Mouse (Mus musculus) kidney, embryonic 15.5 days (tissue): ENCODE results near the gene Tcf7. TPM values are rescaled to one million over a fixed set of nuclear protein-coding genes. Genes with fewer than 3 reads are reported as not detected.

Experiments used
- ATAC-seq: fragments of 200-750 bp; cut with Nextera tagmentation; replicated peaks from 2 replicates; pipeline ENCODE4 v1.8.0; 2017; ENCODE audit warnings: moderate TSS enrichment; ENCODE audit not compliant: low FRiP score
- H3K27ac ChIP-seq: fragments of 300-500 bp; sonication (generic); 2 replicates; pipeline ENCODE4 v1.5.1; 2015; ENCODE audit warnings: mild to moderate bottlenecking, inconsistent platforms
- H3K27me3 ChIP-seq: fragments of 300-500 bp; sonication (generic); 2 replicates; pipeline ENCODE4 v1.6.1; 2015; ENCODE audit warnings: inconsistent platforms
- H3K36me3 ChIP-seq: fragments of 300-500 bp; sonication (generic); 2 replicates; pipeline ENCODE4 v1.6.1; 2015; ENCODE audit warnings: inconsistent platforms
- H3K4me1 ChIP-seq: fragments of 300-500 bp; sonication (generic); 2 replicates; pipeline ENCODE4 v1.6.1; 2015; ENCODE audit warnings: inconsistent platforms
- H3K4me2 ChIP-seq: fragments of 300-500 bp; sonication (generic); 2 replicates; pipeline ENCODE4 v1.6.1; 2015; ENCODE audit warnings: moderate library complexity, mild to moderate bottlenecking, inconsistent platforms
- H3K4me3 ChIP-seq: fragments of 300-500 bp; sonication (generic); replicated peaks from 2 replicates; pipeline ENCODE4 v1.5.1; 2015; ENCODE audit warnings: mild to moderate bottlenecking, inconsistent platforms
- H3K9ac ChIP-seq: fragments of 300-500 bp; sonication (generic); 2 replicates; pipeline ENCODE4 v1.6.1; 2015; ENCODE audit warnings: mild to moderate bottlenecking, inconsistent platforms
- H3K9me3 ChIP-seq: fragments of 300-500 bp; sonication (generic); replicated peaks from 2 replicates; pipeline ENCODE4 v1.6.1; 2016; ENCODE audit warnings: inconsistent platforms
- WGBS: fragments of 180-500 bp; shearing (Covaris S2); methylation state at CpG from one replicate; pipeline ENCODE4 v1.1.7; 2015; ENCODE audit warnings: mixed read lengths; 5-methylcytosine and 5-hydroxymethylcytosine counted together
- polyA plus RNA-seq: library from polyadenylated mRNA; unstranded; fragments of >200 nt; fragmentation: Nextera tagmentation; extraction: Ambion mirVana; gene quantifications from 2 replicates; pipeline ENCODE4 v1.2.1, GENCODE M21; 2015

The Tcf7 gene
- polyA plus RNA-seq, 1 experiment from 2014 or later = 15.5 TPM

DNA sequence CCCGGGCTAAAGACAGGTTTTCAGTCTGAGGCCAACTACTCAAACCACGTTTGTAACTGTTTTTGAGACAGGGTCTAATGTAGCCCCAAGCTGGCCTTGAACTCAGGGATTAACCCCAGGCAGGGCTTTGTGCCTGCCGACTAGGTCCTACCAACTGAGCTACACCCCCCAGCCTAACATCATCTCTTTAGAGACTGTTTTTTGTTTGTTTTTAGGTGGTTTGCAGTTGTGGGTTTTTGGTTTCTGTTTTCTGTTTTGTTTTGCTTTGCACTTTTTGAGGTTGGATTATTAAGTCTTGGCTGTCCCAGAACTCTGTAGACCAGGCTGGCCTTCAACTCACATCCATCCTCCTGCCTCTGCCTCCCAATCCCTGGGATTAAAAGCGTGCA is 8.9 kb downstream of the Tcf7 start:
- Histone ChIP-seq H3K36me3 (0 out of 2 replicates have a peak, but pooled peaks cover 7% of the 10 kb centered on the region), H3K4me2 (no peak overlapping the region), H3K4me3 (no peak overlapping the region), H3K27ac (no peak overlapping the region), H3K9ac (no peak overlapping the region), H3K4me1 (peaks cover 31% of the 10 kb centered on the region), H3K9me3 (no peaks in the 10 kb centered on the region), H3K27me3 (no peaks in the 10 kb centered on the region)
- 84% methylated on average over 4 of the region's 4 CpGs for WGBS
- ATAC-seq = no peak

DNA sequence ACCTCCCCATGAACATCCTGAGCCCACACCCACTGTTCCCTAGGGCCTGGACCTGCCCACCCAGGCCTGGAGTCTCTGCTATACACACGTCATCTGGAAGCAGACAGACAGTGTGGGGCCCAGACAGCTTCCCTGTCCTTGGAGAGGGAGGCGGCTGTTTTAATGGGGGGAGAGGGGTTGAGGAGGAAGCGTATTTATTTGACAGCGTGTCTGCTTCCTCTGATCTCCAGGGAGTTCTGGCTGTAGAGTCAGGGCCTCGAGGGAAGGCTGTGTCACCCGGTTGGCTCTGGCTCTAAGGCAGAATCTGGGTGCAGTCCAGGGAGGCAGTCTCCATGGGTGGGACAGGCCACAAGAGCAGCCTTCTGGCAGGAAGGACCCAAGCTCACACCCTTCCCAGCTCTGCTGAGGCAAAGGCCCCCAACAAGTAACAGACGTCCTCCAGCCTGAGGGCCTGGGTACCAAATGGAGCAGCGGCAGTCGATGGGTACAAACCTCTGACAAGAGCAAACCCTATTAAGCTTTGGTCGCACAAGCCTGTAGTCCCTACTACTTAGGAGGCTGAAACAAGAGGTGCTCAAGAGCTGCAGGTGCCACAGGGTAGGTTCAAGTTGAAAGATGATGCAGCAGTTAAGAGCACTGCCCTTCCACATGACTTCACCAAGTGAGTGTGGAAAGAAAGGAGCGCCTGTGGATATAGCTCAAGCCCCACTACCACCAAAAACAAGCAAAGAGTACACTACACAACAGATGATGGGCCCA is 9.5 kb downstream of the Tcf7 start:
- ATAC-seq = no peak
- no peak overlapping the region for H3K27ac ChIP-seq

DNA sequence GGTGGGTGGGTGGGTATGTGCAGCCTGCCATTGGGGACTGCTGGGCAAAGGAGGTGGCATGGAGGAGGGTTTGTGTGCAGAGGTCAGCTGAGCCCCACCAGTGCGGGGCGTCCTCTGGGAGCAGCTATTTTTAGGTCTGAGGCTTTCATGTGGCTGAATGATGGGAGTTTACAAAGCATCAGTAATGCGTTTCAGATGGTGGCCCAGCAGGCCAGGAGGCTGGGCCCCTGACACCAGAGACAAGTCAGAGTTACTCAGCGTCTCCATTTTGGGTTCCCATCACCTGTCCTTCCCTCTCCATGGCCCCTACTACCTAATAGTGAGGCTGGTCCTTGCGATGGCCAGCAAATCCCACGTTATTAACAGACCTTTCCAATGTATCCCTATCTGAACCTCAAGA is 10.2 kb downstream of the Tcf7 start:
- H3K9ac ChIP-seq = no peak overlapping the region
- peaks cover 40% of the 10 kb centered on the region for H3K4me1 ChIP-seq
- no peak for ATAC-seq
- H3K4me3 ChIP-seq = no peak overlapping the region
- WGBS = 73% methylated on average over 6 of the region's 6 CpGs
- H3K27ac ChIP-seq = no peak overlapping the region
- H3K4me2 ChIP-seq = no peak overlapping the region
- no peaks in the 10 kb centered on the region for H3K9me3 ChIP-seq
- 0 out of 2 replicates have a peak, but pooled peaks cover 5% of the 10 kb centered on the region for H3K36me3 ChIP-seq
- no peaks in the 10 kb centered on the region for H3K27me3 ChIP-seq

More for the DNA sequence above, 9.5 kb downstream of the Tcf7 start:
- H3K4me2 ChIP-seq = no peak overlapping the region
- H3K4me1 ChIP-seq = peaks cover 35% of the 10 kb centered on the region
- no peaks in the 10 kb centered on the region for H3K9me3 ChIP-seq
- H3K36me3 ChIP-seq = 0 out of 2 replicates have a peak, but pooled peaks cover 7% of the 10 kb centered on the region
- H3K27me3 ChIP-seq = no peaks in the 10 kb centered on the region
- H3K9ac ChIP-seq = no peak overlapping the region
- 66% methylated on average over 11 of the region's 11 CpGs for WGBS
- no peak overlapping the region for H3K4me3 ChIP-seq

DNA sequence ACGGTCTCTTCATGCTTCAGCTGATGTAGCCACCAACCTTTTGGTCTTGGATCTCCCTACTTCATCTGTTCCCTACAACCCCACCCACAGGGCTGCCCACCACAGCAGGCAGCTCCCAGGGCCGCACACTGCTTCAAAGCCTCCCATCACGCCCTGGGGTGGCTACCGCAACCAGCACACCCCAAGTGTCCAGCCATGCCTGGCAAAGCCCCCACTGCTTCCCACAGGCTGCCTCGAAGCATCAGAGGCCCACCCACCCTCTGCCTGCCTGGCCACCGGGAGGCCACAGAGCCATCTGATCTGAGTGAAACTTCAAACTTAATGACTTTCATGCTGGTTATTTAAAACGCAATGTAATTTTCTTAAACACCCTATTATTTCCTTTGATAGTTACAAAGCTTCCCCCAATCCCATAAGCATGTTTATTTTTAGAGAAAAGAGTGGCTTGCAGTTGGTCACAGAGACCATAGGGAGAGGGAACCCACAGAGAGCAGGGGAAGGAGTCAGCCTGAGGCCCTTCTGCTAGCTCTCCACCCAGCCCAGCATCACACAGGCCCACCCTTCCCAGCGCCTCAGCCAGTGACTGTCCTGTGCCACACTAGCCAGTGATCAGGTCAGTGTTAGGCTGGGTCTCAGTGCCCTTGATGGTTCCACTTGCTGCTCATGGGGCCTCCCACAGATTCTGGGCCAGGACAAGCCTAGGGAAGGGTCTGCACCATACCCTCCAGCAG is 10.9 kb downstream of the Tcf7 start:
- Histone ChIP-seq H3K27ac (no peak overlapping the region), H3K36me3 (no peaks in the 10 kb centered on the region), H3K27me3 (no peaks in the 10 kb centered on the region), H3K4me3 (no peak overlapping the region), H3K9ac (no peak overlapping the region), H3K9me3 (no peaks in the 10 kb centered on the region), H3K4me2 (no peak overlapping the region), H3K4me1 (peaks cover 40% of the 10 kb centered on the region)
- ATAC-seq = no peak
- 57% methylated on average over 8 of the region's 8 CpGs for WGBS

DNA sequence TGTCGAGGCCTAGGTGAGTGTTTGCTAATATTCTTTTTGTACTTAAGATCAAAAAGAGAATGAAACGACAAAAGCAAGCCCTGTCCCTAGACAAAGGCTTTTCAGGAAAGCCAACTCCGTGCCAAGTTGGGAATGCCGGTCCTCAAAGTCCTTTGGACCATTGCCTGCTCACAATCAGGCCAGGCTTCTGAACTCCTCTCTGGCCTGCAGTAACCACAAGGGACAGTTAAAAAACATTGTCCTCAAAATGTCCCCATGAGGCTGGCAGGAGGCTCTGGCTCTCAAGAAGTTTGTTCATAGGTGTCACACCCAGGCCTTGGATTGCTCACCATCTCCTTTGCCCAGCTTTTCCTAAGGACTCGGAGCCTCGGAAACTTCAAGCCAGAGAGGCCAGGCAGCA is 13.0 kb downstream of the Tcf7 start:
- Histone ChIP-seq H3K4me3 (no peak overlapping the region), H3K36me3 (no peaks in the 10 kb centered on the region), H3K9me3 (no peaks in the 10 kb centered on the region), H3K27me3 (no peaks in the 10 kb centered on the region), H3K27ac (no peak overlapping the region), H3K9ac (no peak overlapping the region), H3K4me1 (peaks cover 41% of the 10 kb centered on the region), H3K4me2 (no peak overlapping the region)
- ATAC-seq = no peak
- 89% methylated on average over 6 of the region's 6 CpGs for WGBS

DNA sequence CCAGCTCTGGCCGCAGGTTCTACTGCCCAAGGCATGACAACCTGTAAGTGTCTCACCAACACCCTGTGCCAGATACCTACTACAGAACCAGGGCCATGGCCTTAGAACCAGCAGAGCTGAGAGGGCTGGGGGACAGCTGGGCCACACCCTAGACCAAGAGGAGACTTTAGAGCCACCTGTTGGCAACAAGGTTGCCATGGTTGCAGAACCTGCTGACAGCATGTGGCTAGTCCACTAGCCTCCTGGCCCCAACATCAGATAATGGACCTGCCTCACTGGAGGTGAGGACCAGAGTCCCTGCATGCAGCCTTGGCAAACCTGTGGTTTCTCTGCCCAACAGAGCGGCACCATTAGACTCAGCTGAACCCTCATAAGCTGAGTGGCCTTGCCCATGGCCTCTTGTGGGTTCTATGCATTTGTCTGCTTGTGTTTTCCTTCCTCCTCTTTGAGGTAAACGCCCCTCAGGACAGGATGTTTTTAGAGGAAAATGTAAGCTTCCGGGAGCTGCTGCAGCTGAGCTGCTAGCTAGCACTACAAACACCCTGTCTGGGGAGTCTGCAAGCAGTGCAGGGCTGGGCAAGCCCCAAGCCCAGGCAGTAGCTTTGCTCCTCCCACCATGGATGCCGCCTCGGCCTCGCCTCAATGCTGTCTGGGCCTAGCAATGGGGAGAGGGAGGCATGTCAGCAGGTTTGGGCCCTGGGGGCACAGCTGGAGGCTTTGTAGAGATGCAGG is 14.5 kb downstream of the Tcf7 start:
- no peak overlapping the region for H3K9ac ChIP-seq
- no peak for ATAC-seq

DNA sequence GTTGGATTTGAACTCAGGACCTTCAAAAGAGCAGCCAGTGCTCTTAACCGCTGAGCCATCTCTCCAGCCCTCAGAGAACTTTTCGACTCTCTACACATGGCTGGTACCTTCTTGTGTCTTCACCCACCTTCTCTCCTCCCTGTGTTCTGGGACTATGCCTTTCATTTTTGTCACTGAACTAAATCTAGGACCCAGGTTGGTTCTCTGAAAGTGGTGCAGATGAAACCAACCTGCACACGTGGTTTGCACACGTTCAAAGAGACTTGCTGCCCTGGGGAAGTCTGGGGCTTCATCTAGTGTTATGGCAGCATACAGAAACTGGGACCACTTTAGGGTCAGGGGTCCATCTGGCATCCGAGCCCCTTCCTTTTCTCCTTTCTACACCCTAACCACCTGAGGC is 15.5 kb downstream of the Tcf7 start:
- Histone ChIP-seq H3K27me3 (no peaks in the 10 kb centered on the region), H3K36me3 (peaks cover 3% of the 10 kb centered on the region; the same call in 1 of the 2 replicates), H3K4me3 (no peak overlapping the region), H3K27ac (no peak overlapping the region), H3K4me1 (peaks cover 22% of the 10 kb centered on the region), H3K9me3 (no peaks in the 10 kb centered on the region), H3K9ac (no peak overlapping the region), H3K4me2 (no peak overlapping the region)
- no peak for ATAC-seq
- WGBS = 87% methylated on average over 5 of the region's 5 CpGs

More for the DNA sequence above, 14.5 kb downstream of the Tcf7 start:
- Histone ChIP-seq H3K27me3 (no peaks in the 10 kb centered on the region), H3K4me1 (peaks cover 32% of the 10 kb centered on the region), H3K27ac (peak overlapping the region; percentile 59; the same call in 1 of the 2 replicates), H3K4me3 (no peak overlapping the region), H3K9me3 (no peaks in the 10 kb centered on the region), H3K4me2 (no peak overlapping the region), H3K36me3 (no peaks in the 10 kb centered on the region)
- 55% methylated on average over 7 of the region's 7 CpGs for WGBS

DNA sequence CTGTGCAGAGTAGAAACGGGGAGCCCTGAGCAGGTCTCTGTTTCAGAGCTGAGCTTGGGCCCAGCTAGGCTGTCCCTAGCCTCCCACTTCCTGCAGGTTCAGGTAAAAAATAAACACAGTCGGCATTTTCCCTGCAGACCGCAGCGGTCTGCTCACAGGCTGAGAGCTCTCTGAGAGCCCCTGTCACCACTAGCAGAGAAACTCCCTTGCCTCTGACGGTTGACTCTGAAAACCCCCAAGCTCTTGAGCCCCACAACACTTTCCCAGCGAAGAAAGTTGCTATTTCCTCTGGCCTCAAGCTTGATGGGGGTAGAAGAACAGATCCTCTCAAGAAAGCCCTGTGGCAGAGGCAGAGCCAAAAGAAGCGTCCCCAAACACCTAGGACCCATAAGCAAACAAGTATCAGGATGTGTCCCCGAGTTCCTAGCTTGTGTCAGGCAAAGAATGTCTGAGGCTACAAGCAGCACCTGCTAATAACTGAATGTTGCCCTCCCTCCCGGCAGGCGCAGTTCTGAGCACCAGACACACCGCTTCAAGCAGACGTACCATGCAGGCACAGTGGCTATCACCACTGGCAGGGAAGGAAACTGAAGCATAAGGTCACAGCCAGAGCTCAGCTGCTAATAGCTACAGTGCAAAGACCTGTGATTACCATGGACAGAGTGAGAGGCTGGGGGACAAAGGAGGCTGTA is 17.1 kb downstream of the Tcf7 start:
- Histone ChIP-seq H3K4me1 (peaks cover 18% of the 10 kb centered on the region), H3K27ac (no peak overlapping the region), H3K4me3 (no peak overlapping the region), H3K27me3 (no peaks in the 10 kb centered on the region), H3K36me3 (peaks cover 7% of the 10 kb centered on the region; the same call in 1 of the 2 replicates), H3K9ac (no peak overlapping the region), H3K9me3 (no peaks in the 10 kb centered on the region), H3K4me2 (no peak overlapping the region)
- no peak for ATAC-seq
- WGBS = 60% methylated on average over 12 of the region's 12 CpGs

DNA sequence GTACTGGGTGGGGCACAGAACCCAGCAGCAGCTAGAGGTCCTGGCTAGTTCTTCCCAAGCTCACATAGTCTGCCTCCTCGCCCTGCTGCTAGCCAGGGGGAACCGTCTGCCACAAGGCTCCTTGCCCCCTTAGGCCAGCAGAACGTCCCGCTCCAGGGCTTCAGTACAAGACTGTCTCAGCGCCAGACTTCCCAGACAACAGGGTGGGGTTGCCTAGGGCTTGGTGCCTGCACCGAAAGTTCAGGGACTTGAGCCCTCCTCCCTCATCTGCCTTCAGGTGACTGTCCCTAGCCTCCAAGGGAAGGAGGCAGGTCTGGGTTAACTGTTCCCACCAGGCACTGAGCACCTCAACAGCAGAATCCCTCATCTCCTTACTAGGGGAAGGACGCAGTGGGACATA is 17.9 kb downstream of the Tcf7 start:
- H3K4me2 ChIP-seq = no peak overlapping the region
- peaks cover 18% of the 10 kb centered on the region for H3K4me1 ChIP-seq
- H3K27me3 ChIP-seq = no peaks in the 10 kb centered on the region
- WGBS = 74% methylated on average over 7 of the region's 7 CpGs
- H3K9me3 ChIP-seq = no peaks in the 10 kb centered on the region
- H3K4me3 ChIP-seq = no peak overlapping the region
- no peak for ATAC-seq
- H3K9ac ChIP-seq = no peak overlapping the region
- H3K36me3 ChIP-seq = peaks cover 14% of the 10 kb centered on the region
- H3K27ac ChIP-seq = no peak overlapping the region

DNA sequence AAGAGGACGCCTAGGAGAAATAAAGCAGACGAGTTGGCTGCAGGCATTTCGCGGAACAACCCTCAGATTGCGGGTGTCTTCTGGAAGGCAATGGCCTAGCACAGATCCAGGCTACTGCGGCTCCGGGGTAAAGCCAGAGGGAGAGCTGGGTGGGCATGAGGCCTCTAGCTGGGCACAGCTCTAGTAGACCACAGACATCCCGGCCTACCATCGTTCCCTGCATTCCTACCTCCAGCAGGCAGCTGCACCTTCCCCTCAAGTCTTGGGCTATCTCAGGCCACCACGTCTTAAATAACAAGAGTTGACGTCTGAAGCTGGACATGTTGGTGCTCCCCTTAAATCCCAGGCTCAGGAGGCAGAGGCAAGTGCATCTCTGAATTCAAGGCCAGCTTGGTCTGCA is 20.5 kb downstream of the Tcf7 start:
- Histone ChIP-seq H3K4me1 (peaks cover 9% of the 10 kb centered on the region; the same call in 1 of the 2 replicates), H3K4me2 (no peak overlapping the region), H3K27me3 (no peaks in the 10 kb centered on the region), H3K4me3 (no peak overlapping the region), H3K9me3 (no peaks in the 10 kb centered on the region), H3K27ac (no peak overlapping the region), H3K9ac (no peak overlapping the region), H3K36me3 (peaks cover 21% of the 10 kb centered on the region)
- 94% methylated on average over 11 of the region's 11 CpGs for WGBS
- ATAC-seq = no peak

DNA sequence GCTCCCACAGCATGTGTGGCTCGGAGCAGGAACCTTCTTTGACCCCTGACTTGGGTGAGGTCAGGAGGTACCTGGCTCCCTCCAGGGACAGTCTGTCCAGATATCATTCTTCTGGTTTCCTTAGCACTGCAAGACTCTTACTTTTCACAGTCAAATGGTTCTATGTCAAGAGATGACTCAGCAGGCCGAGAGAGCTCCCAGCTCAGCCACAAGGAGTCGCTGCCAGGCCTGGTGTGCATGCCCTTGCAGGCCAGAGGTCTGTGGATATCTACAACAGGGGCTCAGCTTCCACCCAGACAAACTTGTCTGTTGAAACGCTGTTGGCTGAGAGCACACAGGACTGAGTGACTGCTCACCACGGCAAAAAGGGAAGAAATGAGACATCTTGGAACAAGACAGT is 20.9 kb downstream of the Tcf7 start:
- Histone ChIP-seq H3K36me3 (peaks cover 25% of the 10 kb centered on the region), H3K27ac (no peak overlapping the region)
- no peak for ATAC-seq

More for the DNA sequence above, 20.9 kb downstream of the Tcf7 start:
- peaks cover 9% of the 10 kb centered on the region; the same call in 1 of the 2 replicates for H3K4me1 ChIP-seq
- no peak overlapping the region for H3K4me2 ChIP-seq
- H3K4me3 ChIP-seq = no peak overlapping the region
- 61% methylated on average over 5 of the region's 5 CpGs for WGBS
- no peaks in the 10 kb centered on the region for H3K9me3 ChIP-seq
- H3K9ac ChIP-seq = no peak overlapping the region
- no peaks in the 10 kb centered on the region for H3K27me3 ChIP-seq
